In the genomic region with DNA sequence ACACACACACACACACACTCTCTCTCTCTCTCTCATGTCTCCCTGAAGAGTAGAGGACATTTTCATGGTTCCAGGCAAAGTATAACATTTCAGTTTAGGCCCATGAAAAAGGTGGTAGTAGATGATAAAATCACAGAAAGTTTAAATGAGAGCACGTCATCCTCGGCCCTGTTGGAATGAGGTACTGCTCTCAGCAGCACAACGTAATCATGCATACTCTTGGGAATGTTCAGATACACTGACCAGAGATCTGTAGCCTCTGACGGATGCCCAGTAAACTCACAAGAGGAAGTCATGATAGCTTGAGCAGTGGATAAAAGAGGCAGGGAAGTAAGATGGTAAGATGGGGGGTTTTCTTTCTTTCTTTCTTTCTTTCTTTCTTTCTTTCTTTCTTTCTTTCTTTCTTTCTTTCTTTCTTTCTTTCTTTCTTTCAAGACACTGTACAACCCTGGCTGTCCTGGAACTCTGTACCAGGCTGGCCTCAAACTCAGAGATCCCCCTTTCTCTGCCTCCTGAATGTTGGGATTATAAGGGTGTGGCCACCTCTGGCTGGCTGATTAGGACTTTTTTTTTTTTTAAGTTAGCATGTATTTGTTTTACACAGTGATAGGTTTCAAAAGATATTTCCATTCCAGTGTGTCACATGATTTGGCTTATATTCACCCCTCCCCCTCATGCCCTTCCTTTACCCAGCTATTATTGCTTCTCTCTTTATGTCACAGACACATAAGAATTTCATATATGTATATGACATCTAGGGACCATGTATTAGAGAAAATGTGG, we compare ENCODE assay signal across 23 mouse cellular contexts. TPM values are rescaled to one million over a fixed set of nuclear protein-coding genes. Genes with fewer than 3 reads are reported as not detected.
A peak's percentile ranks its signal among the peaks of the same experiment; 100 is the strongest.
DNase-seq lines count a peak whose midpoint lies in the region; ATAC-seq and TF ChIP-seq lines count a peak whose summit lies in the region.
"Had no signal": no experiment of that assay in that cellular context is flagged by ENCODE, and none has a peak within 500 bp of the region (broad histone marks: within the 10 kb centered on the region; RNA-seq: fewer than 3 reads in every experiment).

No protein-coding gene starts in this region.

- H3K27me3 ChIP-seq in heart, embryonic 12.5 days (replicated peaks) = no peaks in the 10 kb centered on the region
- no peaks in the 10 kb centered on the region for H3K27me3 ChIP-seq in liver, embryonic 14.5 days (ENCODE audit: control insufficient read depth, insufficient read depth, low read length)
- no peaks in the 10 kb centered on the region for H3K27me3 ChIP-seq in hindbrain, embryonic 10.5 days (ENCODE audit: insufficient read depth, poor library complexity, severe bottlenecking)
- H3K27me3 ChIP-seq: embryonic facial prominence, embryonic 12.5 days; forebrain, embryonic 12.5 days; heart, embryonic 15.5 days; hindbrain, embryonic 12.5 days; intestine, embryonic 15.5 days had no signal

- no peak overlapping the region for H3K27ac ChIP-seq in heart, embryonic 12.5 days (ENCODE audit: poor library complexity, severe bottlenecking)
- no peak overlapping the region for H3K27ac ChIP-seq in liver, embryonic 14.5 days
- no peak overlapping the region for H3K27ac ChIP-seq in hindbrain, embryonic 10.5 days
- H3K27ac ChIP-seq: embryonic facial prominence, embryonic 12.5 days; forebrain, embryonic 12.5 days; heart, embryonic 10.5 days; heart, embryonic 15.5 days; hindbrain, embryonic 12.5 days; intestine, embryonic 15.5 days had no signal

- TF ChIP-seq CTCF in liver, embryonic 14.5 days (IDR thresholded peaks at IDR 0.05; ENCODE audit: low read depth) = no peak

- ATAC-seq in heart, embryonic 12.5 days (ENCODE audit: insufficient number of reproducible peaks, low FRiP score) = peak; percentile 36; the same call in 1 of the 2 replicates
- ATAC-seq in liver, embryonic 14.5 days (ENCODE audit: insufficient read depth) = peak; percentile 75; the same call in 1 of the 2 replicates
- ATAC-seq in megakaryocyte progenitor cell, adult 5-6 weeks (replicated peaks; ENCODE audit: poor library complexity) = peak; percentile 53
- ATAC-seq: forebrain, embryonic 16.5 days; hindbrain, embryonic 16.5 days; intestine, embryonic 15.5 days had no signal

- H3K9ac ChIP-seq in heart, embryonic 12.5 days = no peak overlapping the region
- H3K9ac ChIP-seq in liver, embryonic 14.5 days (replicated peaks) = no peak overlapping the region
- H3K9ac ChIP-seq: embryonic facial prominence, embryonic 12.5 days; forebrain, embryonic 12.5 days; heart, embryonic 15.5 days; hindbrain, embryonic 12.5 days; intestine, embryonic 15.5 days had no signal

- 17% methylated on average over 4 of the region's 4 CpGs for WGBS in heart, embryonic 12.5 days
- WGBS in liver, embryonic 14.5 days (ENCODE audit: insufficient replicate concordance) = 22% methylated on average over 4 of the region's 4 CpGs
- 80% methylated on average over 4 of the region's 4 CpGs for WGBS in hindbrain, embryonic 10.5 days

- H3K4me2 ChIP-seq in heart, embryonic 12.5 days = no peak overlapping the region
- no peak overlapping the region for H3K4me2 ChIP-seq in liver, embryonic 14.5 days (ENCODE audit: low read depth)
- H3K4me2 ChIP-seq: embryonic facial prominence, embryonic 12.5 days; forebrain, embryonic 12.5 days; heart, embryonic 15.5 days; hindbrain, embryonic 12.5 days; intestine, embryonic 15.5 days had no signal

- TF ChIP-seq EP300 in liver, embryonic 14.5 days (IDR thresholded peaks at IDR 0.05; ENCODE audit: low read depth) = peak; percentile 15; the same call in 1 of the 2 replicates

- no peaks in the 10 kb centered on the region for H3K36me3 ChIP-seq in heart, embryonic 12.5 days
- no peaks in the 10 kb centered on the region for H3K36me3 ChIP-seq in liver, embryonic 14.5 days (replicated peaks; ENCODE audit: control insufficient read depth, insufficient read depth, low read depth)
- no peaks in the 10 kb centered on the region for H3K36me3 ChIP-seq in hindbrain, embryonic 10.5 days
- H3K36me3 ChIP-seq: embryonic facial prominence, embryonic 12.5 days; forebrain, embryonic 12.5 days; heart, embryonic 15.5 days; hindbrain, embryonic 12.5 days; intestine, embryonic 15.5 days had no signal

- no peak for DNase-seq in heart, postnatal 14 days
- DNase-seq in induced T-regulatory cell, adult 2 months (ENCODE audit: low read depth) = peak; percentile 9
- no peak for DNase-seq in liver, embryonic 14.5 days (ENCODE audit: low read depth in 3 of 3, low spot score in 3 of 3)
- no peak for DNase-seq in hindbrain, embryonic 10.5 days (ENCODE audit: low spot score)
- no peak for DNase-seq in layer of hippocampus, adult 8-10 months (ENCODE audit: low spot score in 2 of 2)
- no peak for DNase-seq in heart, postnatal 25 days (ENCODE audit: low spot score)
- DNase-seq: adrenal gland, adult 8-10 months; adrenal gland, postnatal 36 days; cerebellum, adult 11 months; cerebellum, adult 8-10 months; gastrocnemius, postnatal 36 days; heart, adult 11 months; heart, postnatal 36 days had no signal

- no peak overlapping the region for H3K4me3 ChIP-seq in heart, embryonic 12.5 days
- no peak overlapping the region for H3K4me3 ChIP-seq in liver, embryonic 14.5 days (ENCODE audit: insufficient read depth in 1 of 2, low read depth in 2 of 2, low read length in 2 of 2)
- H3K4me3 ChIP-seq in hindbrain, embryonic 10.5 days = no peak overlapping the region
- H3K4me3 ChIP-seq: embryonic facial prominence, embryonic 12.5 days; forebrain, embryonic 12.5 days; heart, embryonic 10.5 days; heart, embryonic 15.5 days; hindbrain, embryonic 12.5 days; intestine, embryonic 15.5 days had no signal

- H3K4me1 ChIP-seq in heart, embryonic 12.5 days (replicated peaks) = peaks cover 60% of the 10 kb centered on the region
- H3K4me1 ChIP-seq in liver, embryonic 14.5 days (replicated peaks; ENCODE audit: control insufficient read depth in 2 of 2, insufficient read depth in 2 of 2, low read length in 1 of 2) = peaks cover 3 to 9% of the 10 kb centered on the region in 2 experiments; a peak in 3 of 4 replicates
- H3K4me1 ChIP-seq in hindbrain, embryonic 10.5 days (replicated peaks) = peaks cover 20% of the 10 kb centered on the region
- H3K4me1 ChIP-seq: intestine, embryonic 15.5 days had no signal

- intact Hi-C loops in heart, postnatal 14 days (cut with DNase I) = no loop called here
- intact Hi-C loops in heart, postnatal 25 days (cut with DNase I) = no loop called here

- no peaks in the 10 kb centered on the region for H3K9me3 ChIP-seq in heart, embryonic 12.5 days (replicated peaks)
- no peaks in the 10 kb centered on the region for H3K9me3 ChIP-seq in liver, embryonic 14.5 days (ENCODE audit: control insufficient read depth, low read length)
- H3K9me3 ChIP-seq in hindbrain, embryonic 10.5 days = no peaks in the 10 kb centered on the region
- H3K9me3 ChIP-seq: embryonic facial prominence, embryonic 12.5 days; forebrain, embryonic 12.5 days; heart, embryonic 10.5 days; heart, embryonic 15.5 days; hindbrain, embryonic 12.5 days; intestine, embryonic 15.5 days had no signal

RNA-seq across cellular contexts. Expression of a gene that starts 7.1 kb away (rescaled TPM):
- polyA plus RNA-seq in heart, embryonic 12.5 days (2016; fragmentation: Nextera tagmentation; extraction: Ambion mirVana) = 29.4 and 29.6 TPM in 2 replicates
- 10 to 100 TPM; 38.3 to 41.1 TPM for total RNA-seq in heart, postnatal 14 days (2021)
- 1.4 and 1.9 TPM in 2 replicates for polyA plus RNA-seq in liver, embryonic 14.5 days (2012; rRNA removed)
- polyA plus RNA-seq in liver, embryonic 14.5 days (2014; fragmentation: Nextera tagmentation; extraction: Ambion mirVana) = 2.6 and 2.9 TPM in 2 replicates
- 4.8 and 8.8 TPM in 2 replicates for total RNA-seq in megakaryocyte progenitor cell, adult 5-6 weeks (2015)
- 3.9 and 7.4 TPM in 2 replicates for total RNA-seq in megakaryocyte progenitor cell, adult 5-6 weeks (2017)
- 16.8 and 19.5 TPM in 2 replicates for polyA plus RNA-seq in hindbrain, embryonic 10.5 days (2016; fragmentation: Nextera tagmentation; extraction: Ambion mirVana)
- total RNA-seq in layer of hippocampus, adult 8-10 months (2022) = 10 to 100 TPM; 17.7 to 24.5 (median 21.4) TPM
- total RNA-seq in heart, postnatal 25 days (2021) = 10 to 100 TPM; 38.5 to 43.3 TPM
